Mouse (Mus musculus) ovary, postnatal 14 days (tissue): Measurements from ENCODE around the gene Krt16.

Experiments
- DNase-seq: peaks from one replicate; pipeline ENCODE4 v3.0.0; 2022; ENCODE audit warnings: low spot score

Krt16 gene

DNA sequence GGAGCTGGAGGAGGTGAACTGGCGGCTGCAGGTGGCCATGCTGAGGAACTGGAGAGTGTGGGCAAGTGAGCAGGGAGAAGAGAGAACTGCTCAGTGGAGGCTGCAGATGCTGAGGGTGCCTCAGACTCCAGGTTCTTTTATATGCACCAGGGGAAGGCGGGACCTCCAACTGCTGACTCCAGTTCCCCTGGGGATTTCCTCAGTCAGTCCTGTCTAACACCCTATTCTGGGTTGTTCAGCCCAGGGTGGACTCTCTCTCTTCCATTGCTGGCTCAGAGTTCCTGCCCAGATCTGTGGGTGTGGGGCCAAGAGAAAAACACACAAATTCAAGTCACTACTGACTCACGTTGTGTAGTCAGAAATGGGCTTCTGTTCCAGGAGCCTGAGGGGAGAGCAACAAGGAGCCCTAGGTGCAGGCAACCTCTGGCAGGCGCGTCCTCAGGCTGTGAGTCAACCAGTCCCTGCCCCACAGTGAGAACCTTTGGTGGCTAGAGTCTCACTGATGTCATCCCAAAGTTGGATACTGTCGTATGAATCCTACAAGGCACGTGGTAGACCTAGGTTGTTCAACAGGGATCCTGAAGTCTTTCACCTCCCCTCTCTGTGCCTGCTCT lies at the start of gene Krt16:
TSS of gene Krt16 (minus strand) at position 51 of the 614 bp plus-strand sequence.
- no peak for DNase-seq

DNA sequence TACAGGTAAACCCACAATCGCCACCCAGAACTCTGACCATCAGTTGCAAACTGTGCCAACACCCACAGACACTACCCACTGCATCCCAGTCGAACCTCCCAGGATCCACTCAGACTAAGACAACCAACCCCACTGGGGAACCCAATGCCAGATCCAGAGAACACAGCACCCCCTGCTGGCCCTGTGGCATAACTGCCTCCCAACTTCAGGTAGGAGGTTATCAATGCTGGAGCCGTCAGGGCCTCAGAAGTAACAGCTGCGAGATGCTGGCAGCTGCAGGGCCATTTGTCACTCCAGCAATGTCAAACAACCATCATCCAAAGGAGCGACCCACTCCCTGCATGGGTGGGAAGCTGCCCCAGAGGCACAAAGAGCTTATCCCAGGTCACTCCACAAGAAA lies 49.1 kb upstream of the Krt16 start:
- no peak for DNase-seq

- DNase-seq: peak; percentile 80
Measured at GRCm38 (mm10) chr11:100295308-100295707, 46.6 kb upstream of the Krt16 start.

- no peak for DNase-seq
Measured at GRCm38 (mm10) chr11:100292884-100293283, 44.2 kb upstream of the Krt16 start.

DNA sequence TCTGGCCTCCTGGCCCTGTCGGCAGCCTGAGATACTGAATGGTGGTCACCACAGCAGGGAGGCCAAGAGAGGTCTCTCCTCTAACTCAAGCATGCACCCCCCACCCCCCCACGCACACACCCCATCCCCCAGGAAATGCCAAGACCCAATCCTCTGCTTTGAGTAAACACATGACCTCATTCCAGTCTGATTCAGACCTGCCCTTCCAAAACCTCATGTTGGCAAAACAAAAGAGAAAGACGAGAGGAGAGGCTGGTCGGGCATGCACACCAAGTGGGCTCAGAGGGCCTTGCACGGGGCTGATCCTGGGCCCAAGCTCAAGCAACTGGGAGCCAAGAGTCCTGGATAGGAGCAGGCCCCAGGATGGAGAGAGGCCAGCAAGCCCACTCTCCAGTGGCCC lies 41.5 kb upstream of the Krt16 start:
- DNase-seq: no peak

DNA sequence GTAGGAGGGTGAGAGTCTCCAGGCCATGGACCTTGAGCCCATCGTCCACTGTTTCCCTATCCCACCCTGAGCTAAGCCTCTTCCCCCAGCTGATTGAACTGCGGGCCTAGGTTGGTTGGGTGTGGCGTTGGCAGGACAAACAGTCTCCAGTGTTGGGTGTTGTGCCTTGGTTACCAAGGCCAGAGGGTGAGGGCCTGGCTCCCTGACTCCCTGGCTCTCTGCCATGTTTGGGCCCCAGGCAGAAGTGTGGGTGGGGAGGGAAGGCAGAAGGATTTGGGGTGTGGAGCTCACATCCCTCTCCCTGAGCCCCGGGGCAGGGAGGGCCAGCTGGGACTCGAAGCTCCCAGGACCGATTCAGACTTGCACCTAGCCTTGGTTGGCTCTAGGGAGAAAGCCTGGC lies 40.2 kb upstream of the Krt16 start:
- peak; percentile 44 for DNase-seq

- peak; percentile 50 for DNase-seq
Measured at GRCm38 (mm10) chr11:100287024-100287423, 38.3 kb upstream of the Krt16 start.

DNA sequence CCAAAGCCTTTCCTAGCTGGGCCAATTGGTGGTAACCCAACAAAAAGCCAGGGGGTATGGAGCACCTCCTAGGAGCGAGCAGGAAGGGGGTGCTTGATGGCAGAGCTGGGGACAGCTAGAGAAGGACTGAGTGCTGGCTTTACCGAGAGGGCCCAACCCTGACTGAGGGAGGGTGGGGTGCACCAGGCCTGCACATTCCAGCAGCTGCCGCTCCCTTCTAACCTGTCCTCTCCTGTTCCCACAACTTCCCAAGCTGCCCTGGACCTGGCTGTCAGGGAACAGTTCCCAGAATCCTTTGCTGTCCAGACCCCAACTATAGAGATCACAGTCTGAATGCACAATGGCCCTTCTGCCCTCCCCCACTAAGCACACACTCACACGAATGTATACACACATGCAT lies 36.3 kb upstream of the Krt16 start:
- no peak for DNase-seq

GRCm38 (mm10) chr11:100282549-100282948 lies 33.8 kb upstream of the Krt16 start:
- peak; percentile 80 for DNase-seq

GRCm38 (mm10) chr11:100281596-100282544 lies 33.2 kb upstream of the Krt16 start:
- peak; percentile 89 for DNase-seq

- DNase-seq: no peak
Measured at GRCm38 (mm10) chr11:100278759-100279158, 30.1 kb upstream of the Krt16 start.

GRCm38 (mm10) chr11:100277726-100278480 lies 29.2 kb upstream of the Krt16 start:
- no peak for DNase-seq

- DNase-seq: no peak
Measured at GRCm38 (mm10) chr11:100275466-100275865, 26.8 kb upstream of the Krt16 start.

- DNase-seq: no peak
Measured at GRCm38 (mm10) chr11:100274719-100275118, 26.0 kb upstream of the Krt16 start.

DNA sequence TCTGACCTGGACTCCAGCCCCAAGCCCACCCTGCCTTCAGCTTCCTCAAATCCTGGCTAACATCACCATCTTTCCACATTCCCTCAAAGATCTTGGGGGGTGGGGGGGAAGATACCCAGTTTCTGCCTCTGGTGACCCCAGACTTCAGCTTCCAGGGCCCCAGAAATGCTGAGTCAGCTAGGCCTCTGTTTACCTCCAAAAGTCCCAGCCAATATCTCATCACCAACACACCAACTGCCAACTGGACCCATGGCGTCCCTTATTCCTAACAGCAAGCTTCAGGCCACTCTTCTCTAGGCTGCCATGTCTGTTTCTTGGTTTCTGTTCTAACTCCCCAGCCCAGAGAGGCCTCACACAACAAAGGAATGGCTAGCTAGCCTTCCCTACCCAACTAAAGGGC lies 23.2 kb upstream of the Krt16 start:
- no peak for DNase-seq

- DNase-seq: no peak
Measured at GRCm38 (mm10) chr11:100269821-100270332, 21.2 kb upstream of the Krt16 start, which contains the start of gene Krt42. Gene Krt42, minus strand, starts transcription at chr11:100269871.

- no peak for DNase-seq
Measured at GRCm38 (mm10) chr11:100262058-100262980, 13.6 kb upstream of the Krt16 start.

DNA sequence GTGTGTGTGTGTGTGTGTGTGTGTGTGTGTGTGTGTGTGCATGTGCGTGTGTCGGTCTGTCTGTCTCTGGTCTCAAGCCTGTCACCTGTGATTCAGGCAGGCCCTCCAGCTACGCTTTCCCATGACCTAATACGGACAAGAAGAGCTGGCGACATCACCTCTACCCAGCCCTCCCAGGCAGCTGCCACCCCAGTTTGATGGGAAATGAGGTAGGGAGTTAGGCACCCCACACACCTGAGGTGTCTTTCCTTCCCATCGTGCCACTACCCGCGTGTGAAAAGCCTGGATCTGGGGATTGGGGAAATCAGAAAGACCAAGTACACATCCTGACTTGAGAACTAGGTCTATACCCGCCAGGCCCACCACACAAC lies 12.5 kb upstream of the Krt16 start:
- no peak for DNase-seq

DNA sequence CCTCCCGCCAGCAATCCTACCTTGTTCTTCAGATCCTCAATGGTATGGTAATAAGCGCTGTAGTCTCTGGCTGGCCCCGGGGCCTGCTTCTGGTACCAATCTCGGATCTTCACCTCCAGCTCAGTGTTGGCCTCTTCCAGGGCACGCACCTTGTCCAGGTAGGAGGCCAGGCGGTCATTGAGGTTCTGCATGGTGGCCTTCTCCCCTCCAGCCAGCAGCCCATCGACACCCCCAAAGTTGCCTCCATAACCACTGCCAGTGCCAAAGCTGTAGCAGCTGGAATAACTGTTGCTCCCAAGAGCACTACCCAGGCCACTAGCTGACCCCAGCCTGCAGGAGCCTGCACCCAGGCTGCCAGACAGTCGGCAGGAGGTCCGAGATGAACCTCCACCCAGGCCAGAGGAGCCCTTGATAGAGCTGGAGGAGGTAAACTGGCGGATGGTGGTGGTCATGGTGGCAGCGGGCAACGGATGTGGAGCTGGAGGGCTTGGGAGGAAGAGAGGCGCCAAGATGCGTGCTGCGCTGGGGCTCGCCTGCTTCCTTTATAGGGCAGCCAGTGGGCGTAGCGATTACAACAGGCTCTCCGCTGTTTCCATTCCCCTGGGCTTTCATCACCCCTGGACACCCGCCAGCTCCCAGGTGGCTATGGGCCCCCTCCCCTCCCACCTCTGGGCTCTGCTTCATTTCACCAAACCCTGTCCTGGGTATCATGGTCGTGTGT lies 12.0 kb upstream of the Krt16 start, which contains the start of gene Krt17:
TSS of gene Krt17 (minus strand) at position 516 of the 721 bp plus-strand sequence.
- DNase-seq: no peak

GRCm38 (mm10) chr11:100259079-100259478 lies 10.4 kb upstream of the Krt16 start:
- no peak for DNase-seq
